Mouse (Mus musculus): ENCODE measurements around the gene Hs6st1. TPM values are rescaled to one million over a fixed set of nuclear protein-coding genes. Genes with fewer than 3 reads are reported as not detected.

The Hs6st1 gene
- total and polyA plus RNA-seq, 3 experiments = 9.1 to 18.1 (median 17.7) TPM

- no peak; the same call in 1 of the 2 replicates for TF ChIP-seq JUN (IDR thresholded peaks at IDR 0.05; ENCODE audit: insufficient read depth, low read depth, low read length)
- TF ChIP-seq MAZ (IDR thresholded peaks at IDR 0.05; ENCODE audit: low read depth, low read length) = peak; percentile 92
- no peak for TF ChIP-seq NRF1 (IDR thresholded peaks at IDR 0.05; ENCODE audit: low read depth, low read length)
- no peak for TF ChIP-seq POLR2AphosphoS2 (IDR thresholded peaks at IDR 0.05; ENCODE audit: low read depth, low read length)
- TF ChIP-seq POLR2A (IDR thresholded peaks at IDR 0.05; ENCODE audit: low read depth, low read length) = peak; percentile 44
These were observed 3.1 kb upstream of the Hs6st1 start (continued) for GRCm38 (mm10) chr1:36064861-36065760.

GRCm38 (mm10) chr1:36065761-36066150, 2.4 kb upstream of the Hs6st1 start:
- H3K4me1 ChIP-seq (ENCODE audit: control insufficient read depth in 1 of 2, insufficient read depth in 2 of 2) = peaks cover 17 to 51% of the 10 kb centered on the region in 2 experiments
- dilution Hi-C loops (cut with MboI; ENCODE audit: extremely low pct_ligation_motif_present, extremely low pct_unique_long_range_greater_than_20kb, low sequenced_read_pairs) (no loop called here), in situ Hi-C loops (cut with MboI; ENCODE audit: low pct_ligation_motif_present, low pct_unique_long_range_greater_than_20kb, low sequenced_read_pairs) (loop anchor here (5.0 to 10.0 kb wide), 3 partner anchors 47 to 223 kb away; no protein-coding TSS in a partner anchor)
- H3K27me3 ChIP-seq (replicated peaks) = peaks cover 3% of the 10 kb centered on the region
- no peak overlapping the region for H3K27ac ChIP-seq (ENCODE audit: insufficient read depth, low read depth)
- no peak overlapping the region for H3K4me3 ChIP-seq (replicated peaks in 1 of 3; ENCODE audit: low read depth in 2 of 3, low read length in 2 of 3, poor library complexity in 1 of 3)
- no peak for DNase-seq (ENCODE audit: extremely low read depth)
- H3K79me2 ChIP-seq (replicated peaks; ENCODE audit: control insufficient read depth, extremely low read depth, insufficient read depth, poor library complexity, severe bottlenecking) = peaks cover 21% of the 10 kb centered on the region
- H3K9ac ChIP-seq (ENCODE audit: insufficient read depth, low read depth) = no peak overlapping the region
- H3K9me3 ChIP-seq (replicated peaks; ENCODE audit: low read length) = no peaks in the 10 kb centered on the region
- peaks cover 0 to 7% of the 10 kb centered on the region in 2 experiments for H3K36me3 ChIP-seq (replicated peaks in 1 of 2; ENCODE audit: control insufficient read depth in 1 of 2, insufficient read depth in 1 of 2, low read length in 1 of 2)
- TF ChIP-seq ZKSCAN1 (IDR thresholded peaks at IDR 0.05; ENCODE audit: borderline replicate concordance, low read depth, low read length) = no peak
- TF ChIP-seq KAT2A (IDR thresholded peaks at IDR 0.05; ENCODE audit: insufficient replicate concordance, low read length) = no peak
- TF ChIP-seq POLR2AphosphoS2 (IDR thresholded peaks at IDR 0.05; ENCODE audit: low read depth, low read length) = no peak
- no peak for TF ChIP-seq MAZ (IDR thresholded peaks at IDR 0.05; ENCODE audit: low read depth, low read length)
- no peak for TF ChIP-seq USF1 (IDR thresholded peaks at IDR 0.05; ENCODE audit: low read depth, low read length)
- TF ChIP-seq HCFC1 (IDR thresholded peaks at IDR 0.05; ENCODE audit: low read depth, low read length) = no peak
- no peak for TF ChIP-seq ZMIZ1 (IDR thresholded peaks at IDR 0.05; ENCODE audit: low read depth, low read length)
- TF ChIP-seq CTCF (conservative IDR thresholded peaks at IDR 0.05 in 1 of 2, IDR thresholded peaks at IDR 0.05 in 1 of 2; ENCODE audit: low read depth in 2 of 2, low read length in 2 of 2) = no peak
- TF ChIP-seq ETS1 (conservative IDR thresholded peaks at IDR 0.05; ENCODE audit: low read depth, low read length) = no peak
- TF ChIP-seq MEF2A (IDR thresholded peaks at IDR 0.05; ENCODE audit: borderline replicate concordance, low read depth, low read length) = no peak
- TF ChIP-seq MXI1 (IDR thresholded peaks at IDR 0.05; ENCODE audit: low read depth, low read length) = no peak
- no peak for TF ChIP-seq USF2 (conservative IDR thresholded peaks at IDR 0.05; ENCODE audit: low read depth, low read length)
- no peak for TF ChIP-seq ZC3H11A (IDR thresholded peaks at IDR 0.05; ENCODE audit: low read depth, low read length)
- no peak for TF ChIP-seq SMC3 (IDR thresholded peaks at IDR 0.05; ENCODE audit: low read depth, low read length)
- no peak for TF ChIP-seq CHD1 (IDR thresholded peaks at IDR 0.05; ENCODE audit: low read depth, low read length)
- no peak for TF ChIP-seq RAD21 (IDR thresholded peaks at IDR 0.05; ENCODE audit: low read depth, low read length)
- peak overlapping the region; percentile 56; the same call in 1 of the 2 replicates for H3K4me2 ChIP-seq (ENCODE audit: insufficient read depth, low read depth, poor library complexity, severe bottlenecking)

Measured in CH12.LX (cell line).